Comparison of ENCODE assay signal across 8 mouse cellular contexts in the genomic region with DNA sequence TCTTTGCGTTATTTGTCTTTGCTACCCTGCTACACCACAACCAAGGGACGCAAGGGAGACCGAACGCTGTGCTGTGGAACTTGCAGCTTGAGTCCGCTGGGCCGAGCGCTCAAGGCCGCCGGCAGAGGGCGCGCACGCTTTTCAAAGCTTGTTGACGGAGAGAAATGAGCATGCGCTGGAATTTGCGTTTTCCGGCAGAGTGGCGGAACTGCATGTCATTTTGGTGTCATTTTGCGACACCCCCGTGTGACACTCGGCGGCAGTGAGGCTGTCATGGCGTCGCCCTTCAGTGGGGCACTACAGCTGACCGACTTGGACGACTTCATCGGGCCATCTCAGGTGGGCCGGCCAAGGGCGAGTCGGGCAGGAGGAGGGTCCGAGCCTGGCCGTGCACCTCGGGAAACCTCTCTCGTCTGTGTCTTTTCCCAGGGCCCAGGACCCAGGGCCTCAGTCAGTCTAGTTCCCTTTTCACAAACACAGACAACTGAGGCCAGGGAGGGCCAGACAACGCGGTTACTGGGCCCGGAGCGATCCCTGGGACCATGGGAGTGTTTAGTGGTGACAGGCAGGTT. TPM values are rescaled to one million over a fixed set of nuclear protein-coding genes. Genes with fewer than 3 reads are reported as not detected.
DNase-seq lines count a peak whose midpoint lies in the region; ATAC-seq and TF ChIP-seq lines count a peak whose summit lies in the region.

Narfl (plus strand) TSS at position 228 of the 572 bp plus-strand sequence.

- H3K4me3 ChIP-seq in bone marrow macrophage, adult 2 months (ENCODE audit: insufficient read depth, low read length) = peak within 1 kb of the TSS; percentile 69
- peak within 1 kb of the TSS; percentile 62 for H3K4me3 ChIP-seq in embryonic fibroblast, embryonic 13.5 days (ENCODE audit: insufficient read depth, low read length)
- H3K4me3 ChIP-seq in kidney, embryonic 14.5 days (ENCODE audit: low read length) = peak within 1 kb of the TSS; percentile 75
- H3K4me3 ChIP-seq in limb, embryonic 15.5 days = peak within 1 kb of the TSS; percentile 74

- peaks cover 2% of the 10 kb centered on the region; the same call in 1 of the 2 replicates for H3K4me1 ChIP-seq in bone marrow macrophage, adult 2 months (ENCODE audit: control insufficient read depth, insufficient read depth, low read length)
- H3K4me1 ChIP-seq in embryonic fibroblast, embryonic 13.5 days (ENCODE audit: control insufficient read depth, insufficient read depth, low read length) = no peaks in the 10 kb centered on the region
- H3K4me1 ChIP-seq in kidney, embryonic 14.5 days (ENCODE audit: control insufficient read depth, insufficient read depth, low read length) = peaks cover 6% of the 10 kb centered on the region
- peaks cover 12% of the 10 kb centered on the region for H3K4me1 ChIP-seq in limb, embryonic 15.5 days

- H3K27ac ChIP-seq in bone marrow macrophage, adult 2 months (ENCODE audit: insufficient read depth, low read depth, low read length) = no peak within 1 kb of the TSS
- no peak within 1 kb of the TSS for H3K27ac ChIP-seq in embryonic fibroblast, embryonic 13.5 days (ENCODE audit: insufficient read depth, low read length)
- no peak within 1 kb of the TSS for H3K27ac ChIP-seq in kidney, embryonic 14.5 days (ENCODE audit: low read depth, low read length)
- H3K27ac ChIP-seq in limb, embryonic 15.5 days = no peak within 1 kb of the TSS

- peak within 1 kb of the TSS; percentile 75 for H3K4me2 ChIP-seq in kidney, embryonic 14.5 days (replicated peaks; ENCODE audit: low read depth, low read length)
- peak within 1 kb of the TSS; percentile 58 for H3K4me2 ChIP-seq in limb, embryonic 15.5 days

- TF ChIP-seq CTCF in bone marrow macrophage, adult 2 months (IDR thresholded peaks at IDR 0.05; ENCODE audit: low read depth, low read length) = peak; percentile 79
- peak; percentile 90 for TF ChIP-seq CTCF in embryonic fibroblast, embryonic 13.5 days (IDR thresholded peaks at IDR 0.05; ENCODE audit: borderline replicate concordance, insufficient read depth, low read length)

- WGBS in kidney, embryonic 14.5 days = under 1% methylated on average over 37 of the region's 37 CpGs
- WGBS in limb, embryonic 15.5 days = under 1% methylated on average over 37 of the region's 37 CpGs

- no peak for TF ChIP-seq POLR2A in bone marrow macrophage, adult 2 months (IDR thresholded peaks at IDR 0.05; ENCODE audit: borderline replicate concordance, low read depth, low read length)
- TF ChIP-seq POLR2A in embryonic fibroblast, embryonic 13.5 days (IDR thresholded peaks at IDR 0.05; ENCODE audit: low read depth, low read length) = peak; percentile 88

- peak; percentile 97 for DNase-seq in A20 (ENCODE audit: low read depth, low spot score)
- DNase-seq in heart, adult 9 months (ENCODE audit: low spot score in 2 of 2) = peak; percentile 90 to 96
- DNase-seq in monocyte, adult 2 months (ENCODE audit: low read depth in 1 of 2, low spot score in 2 of 2) = peak; percentile 90 to 96
- DNase-seq in spleen, postnatal 36 days (ENCODE audit: low spot score in 2 of 2) = peak; percentile 92 to 95

- peak within 1 kb of the TSS; percentile 80 for H3K9ac ChIP-seq in kidney, embryonic 14.5 days (ENCODE audit: low read depth, low read length)
- H3K9ac ChIP-seq in limb, embryonic 15.5 days = peak within 1 kb of the TSS; percentile 80

- peak; percentile 88 for ATAC-seq in kidney, embryonic 14.5 days (ENCODE audit: low FRiP score, low TSS enrichment)
- ATAC-seq in limb, embryonic 15.5 days (ENCODE audit: insufficient number of reproducible peaks, low FRiP score, low TSS enrichment, low read depth) = peak; percentile 72

- H3K9me3 ChIP-seq in kidney, embryonic 14.5 days (ENCODE audit: control insufficient read depth, low read length) = no peaks in the 10 kb centered on the region
- H3K9me3 ChIP-seq in limb, embryonic 15.5 days = no peaks in the 10 kb centered on the region

- H3K27me3 ChIP-seq in kidney, embryonic 14.5 days (ENCODE audit: control insufficient read depth, insufficient read depth, low read length) = no peaks in the 10 kb centered on the region
- no peaks in the 10 kb centered on the region; the same call in 1 of the 2 replicates for H3K27me3 ChIP-seq in limb, embryonic 15.5 days

- peaks cover 15% of the 10 kb centered on the region; the same call in 1 of the 2 replicates for H3K36me3 ChIP-seq in kidney, embryonic 14.5 days (ENCODE audit: control insufficient read depth, insufficient read depth, low read length)
- H3K36me3 ChIP-seq in limb, embryonic 15.5 days = peaks cover 16% of the 10 kb centered on the region

RNA-seq across cellular contexts. Expression of gene Narfl, which starts in this region (rescaled TPM):
- polyA plus RNA-seq in bone marrow macrophage, adult 2 months (2012; ENCODE audit: insufficient read depth, insufficient read length, missing spikeins) = 36.9 and 40.9 TPM in 2 replicates
- polyA plus RNA-seq in embryonic fibroblast, embryonic 13.5 days (2011; ENCODE audit: insufficient read length, low read depth, missing spikeins) = 14.6 and 20.3 TPM in 2 replicates
- 25.3 and 27.3 TPM in 2 replicates for polyA plus RNA-seq in kidney, embryonic 14.5 days (2014; fragmentation: Nextera tagmentation; extraction: Ambion mirVana)
- 26.7 and 27.2 TPM in 2 replicates for polyA plus RNA-seq in limb, embryonic 15.5 days (2015; fragmentation: Nextera tagmentation; extraction: Ambion mirVana)
